Mouse (Mus musculus) right cerebral cortex, postnatal 10 days (tissue): ENCODE results near the gene Uxs1.
A peak's percentile ranks its signal among the peaks of the same experiment; 100 is the strongest.

Source experiments
- DNase-seq, 2 experiments: peaks; one replicate each; pipeline ENCODE4 v3.0.0; 2021; ENCODE audit warnings: low spot score in 2 of 2

Uxs1 gene

GRCm38 (mm10) chr1:43827763-43828194 is at the start of gene Uxs1:
Gene Uxs1, minus strand, starts transcription at chr1:43827800.
- peak; percentile 99 for DNase-seq

- DNase-seq = peak; percentile 56 to 76
Measured at GRCm38 (mm10) chr1:43877233-43877632, 49.6 kb upstream of the Uxs1 start.

GRCm38 (mm10) chr1:43871116-43871515 is 43.5 kb upstream of the Uxs1 start:
- no peak for DNase-seq

DNA sequence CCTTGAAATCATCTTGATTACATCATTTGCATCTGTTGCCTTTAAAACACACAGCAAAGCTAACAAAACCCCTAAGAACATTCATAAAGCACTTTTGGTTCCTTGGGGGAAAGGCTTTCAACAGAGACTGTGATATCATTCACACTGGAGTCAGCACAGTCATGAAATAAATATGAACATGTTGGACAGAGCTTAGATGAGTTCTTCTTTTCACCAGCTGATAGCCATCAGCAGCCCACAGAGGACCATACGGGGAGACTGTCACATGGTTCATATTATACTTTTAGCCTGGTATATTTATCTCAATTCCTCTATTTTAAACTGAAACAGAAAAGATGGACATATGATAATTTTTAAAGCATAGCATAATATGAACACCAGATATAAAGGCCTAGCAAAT is 40.9 kb upstream of the Uxs1 start:
- DNase-seq = no peak

GRCm38 (mm10) chr1:43864758-43865157 is 37.2 kb upstream of the Uxs1 start:
- no peak for DNase-seq

DNA sequence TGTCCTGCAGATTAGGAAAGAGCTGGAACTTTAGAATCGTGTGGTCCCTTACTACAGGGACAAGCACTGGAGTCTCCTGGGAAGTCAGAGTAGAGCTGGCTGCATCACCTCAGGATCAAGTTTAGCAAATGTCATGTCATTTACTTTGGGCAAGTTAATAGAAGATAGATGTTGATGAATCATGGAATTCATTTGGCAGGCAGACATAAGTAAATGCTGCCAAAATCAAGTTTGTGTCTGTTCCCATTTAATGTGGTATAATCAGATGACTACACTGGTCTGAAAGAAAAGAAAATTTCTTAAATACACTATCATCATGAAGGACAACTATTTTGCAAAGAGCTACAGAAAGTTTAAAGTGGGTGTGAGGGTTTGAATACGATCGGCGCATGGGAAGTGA is 35.0 kb upstream of the Uxs1 start:
- DNase-seq = no peak

GRCm38 (mm10) chr1:43858988-43859387 is 31.4 kb upstream of the Uxs1 start:
- DNase-seq = no peak

- DNase-seq = no peak
Measured at GRCm38 (mm10) chr1:43857656-43858055, 30.1 kb upstream of the Uxs1 start.

DNA sequence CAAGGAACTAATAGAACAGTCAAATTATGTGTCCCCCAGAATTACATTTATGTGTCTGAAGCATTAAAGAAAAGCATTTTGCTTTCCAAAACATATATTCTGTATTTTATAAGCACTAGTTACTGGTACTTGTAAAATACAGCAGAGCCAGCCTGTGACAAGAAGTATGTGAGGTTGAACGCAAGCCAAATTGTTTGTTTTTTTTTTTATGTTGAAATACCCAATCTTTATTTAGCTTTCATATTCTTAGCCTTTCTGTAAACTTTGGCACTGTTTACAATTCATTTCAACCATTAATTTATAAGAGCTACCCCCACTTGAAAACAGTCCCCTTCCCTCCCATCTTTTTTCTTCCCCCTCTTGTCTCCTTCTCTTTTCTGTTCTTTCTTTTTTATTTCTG is 28.0 kb upstream of the Uxs1 start:
- no peak for DNase-seq

GRCm38 (mm10) chr1:43843398-43843797 is 15.8 kb upstream of the Uxs1 start:
- no peak for DNase-seq

DNA sequence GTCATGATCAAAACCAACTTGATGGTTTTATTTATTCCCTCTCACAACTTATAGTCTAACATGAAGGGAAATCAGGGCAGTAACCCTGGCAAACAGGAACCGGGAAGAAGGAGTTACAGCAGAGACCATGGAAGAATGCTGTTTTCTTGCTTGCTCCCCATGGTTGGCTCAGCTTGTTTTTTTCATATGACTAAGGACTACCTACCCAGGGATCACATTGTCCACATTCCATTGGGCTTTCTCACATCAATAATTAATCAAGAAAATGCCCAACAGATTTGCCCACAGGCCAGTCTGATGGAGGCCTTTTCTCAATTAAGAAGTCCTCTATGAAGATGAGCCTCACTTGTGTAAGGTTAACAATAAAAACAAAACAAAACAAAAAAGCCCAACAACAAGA is 9.6 kb upstream of the Uxs1 start:
- no peak for DNase-seq

DNA sequence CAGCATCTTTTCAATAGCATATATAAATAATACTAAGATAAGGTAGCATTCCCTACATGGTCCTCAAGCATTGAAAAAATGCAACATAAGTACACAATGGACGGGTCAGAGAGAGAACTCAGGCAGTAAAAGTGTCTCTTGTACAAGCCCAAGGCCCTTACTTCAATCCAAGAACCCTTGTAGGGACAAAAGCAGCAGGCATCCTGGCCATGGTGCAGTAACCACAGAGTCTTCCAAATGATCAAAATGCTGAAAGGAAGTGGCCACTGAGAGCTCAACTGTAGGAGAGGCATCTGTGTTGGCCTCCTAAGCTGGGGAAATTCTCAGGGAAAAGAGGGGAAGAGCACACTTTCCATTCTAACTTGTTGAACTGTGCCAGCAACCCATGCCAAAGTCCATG is 2.5 kb upstream of the Uxs1 start:
- no peak for DNase-seq

- DNase-seq = peak; percentile 43 to 53
Measured at GRCm38 (mm10) chr1:43827002-43827762, 418 bp downstream of the Uxs1 start.

DNA sequence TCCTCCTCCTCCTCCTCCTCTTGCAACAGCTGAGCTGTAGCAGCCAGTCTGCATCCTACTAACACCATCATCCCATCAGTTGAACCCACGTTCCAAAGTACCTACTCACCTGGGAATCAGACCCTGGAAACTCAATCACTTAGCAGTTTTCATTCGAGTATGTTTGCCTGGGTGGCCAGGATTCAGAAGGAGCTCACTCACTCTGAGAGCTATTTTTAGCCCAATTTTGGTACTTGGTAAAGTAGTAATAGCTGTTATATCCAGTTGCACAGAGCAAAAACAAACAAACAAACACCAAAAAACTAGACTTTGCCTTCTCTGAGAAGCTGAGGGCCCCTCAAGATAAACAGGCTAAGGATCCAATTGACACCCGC is 985 bp downstream of the Uxs1 start:
- no peak for DNase-seq

- DNase-seq = no peak
Measured at GRCm38 (mm10) chr1:43823406-43823805, 4.2 kb downstream of the Uxs1 start.

GRCm38 (mm10) chr1:43822586-43822985 is 5.0 kb downstream of the Uxs1 start:
- DNase-seq = no peak

GRCm38 (mm10) chr1:43821804-43822203 is 5.8 kb downstream of the Uxs1 start:
- DNase-seq = no peak

GRCm38 (mm10) chr1:43820571-43820970 is 7.0 kb downstream of the Uxs1 start:
- DNase-seq = no peak

GRCm38 (mm10) chr1:43819091-43819490 is 8.5 kb downstream of the Uxs1 start:
- no peak for DNase-seq

GRCm38 (mm10) chr1:43818356-43818755 is 9.2 kb downstream of the Uxs1 start:
- no peak for DNase-seq

GRCm38 (mm10) chr1:43811764-43812163 is 15.8 kb downstream of the Uxs1 start:
- no peak for DNase-seq

- DNase-seq = no peak
Measured at GRCm38 (mm10) chr1:43811055-43811454, 16.5 kb downstream of the Uxs1 start.

GRCm38 (mm10) chr1:43809351-43809750 is 18.2 kb downstream of the Uxs1 start:
- DNase-seq = no peak

DNA sequence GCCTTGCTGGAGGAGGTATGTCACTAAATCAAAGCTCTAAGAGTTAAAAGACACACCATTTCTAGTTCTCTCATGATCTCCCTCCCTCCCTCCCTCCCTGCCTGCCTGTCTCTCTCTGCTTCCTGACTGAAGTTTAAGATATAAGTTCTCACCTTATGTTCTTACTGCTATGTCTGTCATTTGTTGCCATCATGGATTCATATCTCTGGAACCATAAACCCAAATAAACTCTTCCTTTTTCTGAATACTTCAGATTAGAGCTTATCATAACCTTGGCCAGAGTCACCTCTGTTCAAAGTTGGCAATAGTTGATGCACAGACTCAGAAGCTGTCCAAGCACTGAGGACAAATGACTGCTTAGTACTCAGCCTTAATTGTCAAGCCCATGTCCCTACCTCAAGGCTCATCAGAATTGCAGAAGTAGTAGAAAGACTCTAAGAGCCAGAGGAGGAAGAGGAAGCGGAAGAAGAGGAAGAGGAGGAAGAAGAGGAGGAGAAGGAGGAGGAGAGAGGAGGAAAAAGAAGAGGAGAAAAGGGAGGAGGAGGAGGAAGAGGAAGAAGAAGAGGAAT is 23.6 kb downstream of the Uxs1 start:
- DNase-seq = no peak
